Mouse (Mus musculus): ENCODE results near the gene Arhgap9. TPM values are rescaled to one million over a fixed set of nuclear protein-coding genes. Genes with fewer than 3 reads are reported as not detected.
A peak's percentile ranks its signal among the peaks of the same experiment; 100 is the strongest.

Gene Arhgap9
- polyA plus RNA-seq, 1 experiment from 2014 or later = 1.4 TPM

DNA sequence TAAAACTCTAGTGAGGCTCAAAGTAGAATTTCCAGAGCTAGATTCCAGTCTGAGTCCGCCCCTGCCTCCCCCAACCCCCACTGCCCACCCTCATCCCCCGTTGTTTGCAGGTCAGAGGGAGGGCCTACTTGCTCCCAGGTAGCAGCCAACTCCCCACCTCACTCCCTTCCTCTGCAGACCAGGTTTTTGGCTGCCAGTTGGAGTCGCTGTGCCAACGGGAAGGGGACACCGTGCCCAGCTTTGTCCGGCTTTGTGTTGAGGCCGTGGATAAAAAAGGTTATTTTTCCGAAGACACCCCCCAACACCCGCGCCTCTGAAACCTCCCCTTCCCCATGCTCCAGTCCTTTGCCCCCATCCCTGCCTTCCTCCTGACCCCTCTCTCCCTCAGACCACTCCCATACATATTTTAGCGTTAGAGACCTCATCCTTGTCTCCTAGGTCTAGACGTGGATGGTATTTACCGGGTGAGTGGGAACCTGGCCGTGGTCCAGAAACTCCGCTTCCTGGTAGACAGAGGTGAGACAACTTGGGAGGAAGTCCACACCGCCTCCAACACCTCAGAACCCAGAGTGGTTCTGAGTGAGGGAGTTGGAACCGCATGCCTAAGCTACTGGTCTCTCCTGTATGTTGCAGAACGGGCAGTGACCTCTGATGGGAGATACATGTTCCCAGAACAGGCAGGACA lies 5.8 kb downstream of the Arhgap9 start:
- Histone ChIP-seq H3K9me3 (no peaks in the 10 kb centered on the region), H3K36me3 (no peaks in the 10 kb centered on the region), H3K9ac (replicated peaks) (no peak overlapping the region), H3K4me2 (replicated peaks) (no peak overlapping the region), H3K4me1 (replicated peaks) (peaks cover 13% of the 10 kb centered on the region), H3K27ac (no peak overlapping the region), H3K27me3 (peaks cover 83% of the 10 kb centered on the region), H3K4me3 (replicated peaks) (no peak overlapping the region)
- 49% methylated on average over 18 of the region's 18 CpGs for WGBS
- ATAC-seq = no peak

GRCm38 (mm10) chr10:127330212-127330611 lies 8.4 kb downstream of the Arhgap9 start:
- Histone ChIP-seq H3K27me3 (peaks cover 57% of the 10 kb centered on the region), H3K4me2 (replicated peaks) (no peak overlapping the region), H3K9me3 (no peaks in the 10 kb centered on the region), H3K9ac (replicated peaks) (no peak overlapping the region), H3K36me3 (no peaks in the 10 kb centered on the region), H3K4me3 (replicated peaks) (no peak overlapping the region), H3K27ac (no peak overlapping the region), H3K4me1 (replicated peaks) (peaks cover 13% of the 10 kb centered on the region)
- no peak for ATAC-seq
- 77% methylated on average over 7 of the region's 7 CpGs for WGBS

- Histone ChIP-seq H3K9me3 (no peaks in the 10 kb centered on the region), H3K9ac (replicated peaks) (peak overlapping the region; percentile 55), H3K27ac (no peak overlapping the region), H3K27me3 (peaks cover 35% of the 10 kb centered on the region), H3K4me3 (replicated peaks) (peak overlapping the region; percentile 21), H3K4me2 (replicated peaks) (peak overlapping the region; percentile 51), H3K4me1 (replicated peaks) (no peaks in the 10 kb centered on the region), H3K36me3 (no peaks in the 10 kb centered on the region)
- ATAC-seq = peak; percentile 62; the same call in 1 of the 2 replicates
- WGBS = 33% methylated on average over 29 of the region's 31 CpGs
Observed at GRCm38 (mm10) chr10:127332211-127332874, 10.6 kb downstream of the Arhgap9 start.

- Histone ChIP-seq H3K9ac (replicated peaks) (no peak overlapping the region), H3K4me2 (replicated peaks) (no peak overlapping the region), H3K4me1 (replicated peaks) (no peaks in the 10 kb centered on the region), H3K9me3 (no peaks in the 10 kb centered on the region), H3K27ac (no peak overlapping the region), H3K4me3 (replicated peaks) (no peak overlapping the region), H3K27me3 (peaks cover 33% of the 10 kb centered on the region), H3K36me3 (no peaks in the 10 kb centered on the region)
- no peak for ATAC-seq
- 67% methylated on average over 5 of the region's 5 CpGs for WGBS
Observed at GRCm38 (mm10) chr10:127333152-127333551, 11.4 kb downstream of the Arhgap9 start.

- Histone ChIP-seq H3K4me2 (replicated peaks) (no peak overlapping the region), H3K36me3 (no peaks in the 10 kb centered on the region), H3K27ac (no peak overlapping the region), H3K9me3 (no peaks in the 10 kb centered on the region), H3K27me3 (peaks cover 23% of the 10 kb centered on the region), H3K9ac (replicated peaks) (no peak overlapping the region), H3K4me1 (replicated peaks) (peaks cover 14% of the 10 kb centered on the region), H3K4me3 (replicated peaks) (no peak overlapping the region)
- ATAC-seq = no peak
- WGBS = 81% methylated on average over 1 of the region's 1 CpGs
Observed at GRCm38 (mm10) chr10:127335271-127335670, 13.5 kb downstream of the Arhgap9 start.

- WGBS = 76% methylated on average over 5 of the region's 5 CpGs
- Histone ChIP-seq H3K4me2 (replicated peaks) (no peak overlapping the region), H3K4me3 (replicated peaks) (no peak overlapping the region), H3K27ac (no peak overlapping the region), H3K27me3 (peaks cover 33% of the 10 kb centered on the region), H3K36me3 (no peaks in the 10 kb centered on the region), H3K4me1 (replicated peaks) (peaks cover 31% of the 10 kb centered on the region), H3K9ac (replicated peaks) (no peak overlapping the region), H3K9me3 (no peaks in the 10 kb centered on the region)
- no peak for ATAC-seq
Observed at GRCm38 (mm10) chr10:127336952-127337351, 15.2 kb downstream of the Arhgap9 start.

- WGBS = 89% methylated on average over 6 of the region's 6 CpGs
- Histone ChIP-seq H3K27ac (no peak overlapping the region), H3K9me3 (no peaks in the 10 kb centered on the region), H3K36me3 (no peaks in the 10 kb centered on the region), H3K4me2 (replicated peaks) (no peak overlapping the region), H3K27me3 (peaks cover 40% of the 10 kb centered on the region), H3K4me1 (replicated peaks) (peaks cover 38% of the 10 kb centered on the region), H3K9ac (replicated peaks) (no peak overlapping the region), H3K4me3 (replicated peaks) (no peak overlapping the region)
- no peak for ATAC-seq
Observed at GRCm38 (mm10) chr10:127337536-127338099, 15.9 kb downstream of the Arhgap9 start.

DNA sequence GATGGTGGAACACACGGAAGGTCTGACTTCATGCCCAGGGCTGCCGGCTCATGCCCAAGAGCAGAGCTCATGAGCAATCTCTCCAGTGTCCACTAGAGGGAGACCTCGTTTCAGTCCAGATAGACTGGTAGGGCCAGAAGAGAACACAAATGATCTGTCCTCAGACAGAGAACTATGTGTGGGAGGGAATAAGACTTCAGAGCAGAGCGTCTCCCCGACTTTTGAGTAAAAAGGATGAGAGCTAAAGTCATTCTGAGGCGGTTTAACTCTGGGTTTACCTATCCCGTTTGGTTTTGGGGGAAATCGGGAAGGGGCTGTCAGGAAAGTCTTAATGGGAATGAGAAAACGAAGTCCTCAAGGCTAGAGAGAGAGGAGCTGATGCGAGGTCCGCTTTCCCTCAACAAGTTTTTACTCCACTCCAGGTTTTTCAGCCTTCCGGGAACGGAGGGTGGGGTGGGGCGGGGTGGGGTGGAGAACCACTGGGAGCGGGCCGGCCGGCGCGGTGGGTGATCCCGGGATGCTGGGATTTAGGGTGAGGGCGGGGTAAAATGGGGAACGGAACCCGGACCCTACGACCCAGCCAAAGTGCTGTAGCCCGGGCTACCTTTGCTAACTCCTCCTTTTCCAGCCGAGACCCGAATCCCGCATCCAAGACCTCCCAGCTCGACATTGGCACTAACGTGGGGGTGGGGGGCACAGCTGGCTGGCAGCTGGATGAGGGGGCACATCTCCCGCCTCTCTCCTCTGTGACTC lies 17.3 kb downstream of the Arhgap9 start:
- no peaks in the 10 kb centered on the region for H3K36me3 ChIP-seq
- peak; percentile 80 for ATAC-seq
- 0 out of 2 replicates have a peak overlapping the region, but pooled peaks have one; percentile 36 for H3K9ac ChIP-seq (replicated peaks)
- no peaks in the 10 kb centered on the region for H3K9me3 ChIP-seq
- H3K4me2 ChIP-seq (replicated peaks) = peak overlapping the region; percentile 66
- H3K27me3 ChIP-seq = peaks cover 40% of the 10 kb centered on the region
- under 1% methylated on average over 31 of the region's 31 CpGs for WGBS
- H3K4me3 ChIP-seq (replicated peaks) = peak overlapping the region; percentile 34
- peaks cover 38% of the 10 kb centered on the region for H3K4me1 ChIP-seq (replicated peaks)
- no peak overlapping the region for H3K27ac ChIP-seq

DNA sequence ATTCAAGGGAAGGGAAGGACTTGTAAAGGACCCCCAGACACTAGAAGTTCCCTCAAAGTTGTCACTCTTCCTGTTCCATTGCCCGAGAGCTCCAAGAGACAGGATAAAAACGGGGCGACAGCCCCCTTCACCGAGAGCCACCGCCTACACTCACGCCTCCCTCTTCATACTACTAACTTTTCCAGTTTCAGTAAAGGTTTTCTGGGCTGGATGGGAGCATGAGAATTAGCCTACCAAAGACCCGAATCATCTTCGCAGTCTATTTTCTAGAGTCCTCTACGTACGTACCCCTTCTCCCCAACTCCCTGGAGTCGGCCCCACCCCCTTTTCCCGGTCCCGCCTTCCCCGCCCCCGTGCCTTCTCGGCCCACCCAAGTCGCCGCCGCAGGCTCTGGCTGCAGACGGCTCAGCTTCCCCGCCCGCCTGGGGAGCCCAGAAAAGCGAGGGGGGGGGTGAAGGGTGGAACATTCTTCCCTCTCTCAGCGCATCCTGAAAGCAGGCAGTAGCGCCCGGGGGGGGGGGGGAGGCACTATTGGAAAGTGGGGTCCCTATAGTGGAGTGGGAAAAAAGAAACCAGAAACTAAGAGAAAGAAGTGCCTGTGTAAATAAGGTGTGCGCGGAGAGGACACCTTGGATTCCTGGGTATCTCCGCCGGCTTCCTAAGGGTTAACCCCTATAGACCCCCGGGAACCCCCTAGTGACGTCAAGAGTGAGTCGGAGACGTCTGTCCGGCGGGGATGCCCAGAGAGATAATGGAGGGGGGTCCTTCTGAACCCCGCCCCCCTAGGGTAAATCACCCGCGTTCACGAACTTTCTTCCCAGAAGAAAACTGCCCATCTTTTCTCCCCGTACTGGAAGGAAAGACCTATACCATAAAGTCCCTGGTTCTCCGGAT lies 18.2 kb downstream of the Arhgap9 start:
- peak overlapping the region; percentile 48 for H3K9ac ChIP-seq (replicated peaks)
- H3K4me1 ChIP-seq (replicated peaks) = peaks cover 38% of the 10 kb centered on the region
- H3K4me2 ChIP-seq (replicated peaks) = peak overlapping the region; percentile 66
- H3K36me3 ChIP-seq = no peaks in the 10 kb centered on the region
- 0 out of 2 replicates have a peak, but pooled peaks have one; percentile 11 for ATAC-seq
- no peak overlapping the region for H3K27ac ChIP-seq
- H3K9me3 ChIP-seq = no peaks in the 10 kb centered on the region
- peaks cover 40% of the 10 kb centered on the region for H3K27me3 ChIP-seq
- WGBS = under 1% methylated on average over 39 of the region's 42 CpGs
- H3K4me3 ChIP-seq (replicated peaks) = peak overlapping the region; percentile 34

DNA sequence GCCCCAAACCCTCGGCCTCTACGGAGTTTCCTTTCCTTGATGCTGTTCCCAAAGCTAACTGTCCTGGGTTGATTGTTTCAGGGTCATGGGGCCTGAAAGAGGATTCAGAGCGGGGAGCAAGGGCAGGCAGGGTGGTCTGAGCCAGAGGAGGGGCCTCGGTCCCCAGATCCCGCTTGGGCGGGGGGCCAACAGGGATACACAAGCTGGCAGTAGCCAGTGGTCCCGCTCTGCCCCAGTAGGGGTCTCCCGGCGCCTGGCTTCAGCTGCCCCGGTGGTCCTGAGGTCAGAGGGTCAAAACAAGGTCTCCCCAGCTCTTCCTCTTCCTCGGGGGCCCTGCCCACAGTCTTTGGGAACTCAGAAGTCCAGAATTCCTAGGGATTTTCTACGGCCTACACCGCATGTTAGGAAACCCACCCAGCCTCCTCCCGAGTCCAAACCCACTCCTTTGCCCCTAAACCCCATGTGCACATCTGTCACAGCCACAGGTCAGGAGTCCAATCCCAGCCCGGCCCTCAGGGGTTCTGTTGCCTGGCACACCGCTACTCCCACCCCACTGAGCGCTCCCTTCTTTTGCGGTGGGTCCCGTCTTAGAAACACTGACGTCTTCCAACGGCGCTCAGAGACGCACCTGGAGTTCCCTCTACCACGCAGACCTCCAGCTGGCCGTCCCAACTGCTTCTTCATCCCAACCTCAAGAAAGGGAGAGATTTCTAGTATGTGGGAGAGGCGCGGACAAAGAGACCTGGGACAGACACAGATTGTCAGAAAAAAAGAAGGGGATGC lies 19.0 kb downstream of the Arhgap9 start:
- Histone ChIP-seq H3K4me1 (replicated peaks) (peaks cover 38% of the 10 kb centered on the region), H3K4me2 (replicated peaks) (peak overlapping the region; percentile 66), H3K27ac (no peak overlapping the region), H3K9ac (replicated peaks) (peak overlapping the region; percentile 48), H3K9me3 (no peaks in the 10 kb centered on the region), H3K36me3 (no peaks in the 10 kb centered on the region), H3K4me3 (replicated peaks) (peak overlapping the region; percentile 34), H3K27me3 (peaks cover 40% of the 10 kb centered on the region)
- under 1% methylated on average over 27 of the region's 27 CpGs for WGBS
- 0 out of 2 replicates have a peak, but pooled peaks have one; percentile 15 for ATAC-seq
